Mouse (Mus musculus) liver, embryonic 14.5 days (tissue): ENCODE data around the gene Cd6.

Experiments used
- CTCF ChIP-seq: IDR thresholded peaks from 2 replicates; pipeline ENCODE4 v1.5.1; 2016; ENCODE audit warnings: antibody characterized with exemption, low read depth, control low read depth
- EP300 ChIP-seq: IDR thresholded peaks from 2 replicates; pipeline ENCODE4 v1.6.1; 2016; ENCODE audit warnings: antibody characterized with exemption, low read depth

- no peak for TF ChIP-seq CTCF
- no peak for TF ChIP-seq EP300
These were observed 39.5 kb downstream of the Cd6 start for GRCm38 (mm10) chr19:10790323-10790722.
